Mouse (Mus musculus): ENCODE results near the gene Cc2d2a. TPM values are rescaled to one million over a fixed set of nuclear protein-coding genes. Genes with fewer than 3 reads are reported as not detected.

Cc2d2a gene
- polyA plus RNA-seq, 1 experiment from 2014 or later: 9.4 TPM

GRCm38 (mm10) chr5:43770618-43771354, 108.6 kb downstream of the Cc2d2a start:
- no peak for ATAC-seq (ENCODE audit: insufficient read depth, low FRiP score)
- WGBS: 81% methylated on average over 3 of the region's 3 CpGs
- Histone ChIP-seq H3K27me3 (ENCODE audit: control insufficient read depth, insufficient read depth, low read length) (no peaks in the 10 kb centered on the region), H3K4me1 (ENCODE audit: control insufficient read depth, insufficient read depth, low read length) (no peaks in the 10 kb centered on the region), H3K36me3 (ENCODE audit: control insufficient read depth, insufficient read depth, low read length) (peaks cover 2% of the 10 kb centered on the region; the same call in 1 of the 2 replicates), H3K4me2 (ENCODE audit: low read depth, low read length) (no peak overlapping the region), H3K9ac (ENCODE audit: low read length) (no peak overlapping the region), H3K4me3 (replicated peaks; ENCODE audit: low read length) (no peak overlapping the region), H3K27ac (ENCODE audit: low read length) (no peak overlapping the region), H3K9me3 (replicated peaks; ENCODE audit: control insufficient read depth, low read length) (no peaks in the 10 kb centered on the region)

- peaks cover 2% of the 10 kb centered on the region; the same call in 1 of the 2 replicates for H3K36me3 ChIP-seq (ENCODE audit: control insufficient read depth, insufficient read depth, low read length)
- ATAC-seq (ENCODE audit: insufficient read depth, low FRiP score): no peak
Measured at GRCm38 (mm10) chr5:43771555-43771954, 109.4 kb downstream of the Cc2d2a start.

GRCm38 (mm10) chr5:43776407-43776806, 114.3 kb downstream of the Cc2d2a start:
- Histone ChIP-seq H3K27ac (ENCODE audit: low read length) (no peak overlapping the region), H3K27me3 (ENCODE audit: control insufficient read depth, insufficient read depth, low read length) (no peaks in the 10 kb centered on the region), H3K4me1 (ENCODE audit: control insufficient read depth, insufficient read depth, low read length) (no peaks in the 10 kb centered on the region; the same call in 1 of the 2 replicates), H3K4me2 (ENCODE audit: low read depth, low read length) (no peak overlapping the region), H3K36me3 (ENCODE audit: control insufficient read depth, insufficient read depth, low read length) (no peaks in the 10 kb centered on the region), H3K9me3 (replicated peaks; ENCODE audit: control insufficient read depth, low read length) (no peaks in the 10 kb centered on the region), H3K9ac (ENCODE audit: low read length) (no peak overlapping the region), H3K4me3 (replicated peaks; ENCODE audit: low read length) (no peak overlapping the region)
- no peak for ATAC-seq (ENCODE audit: insufficient read depth, low FRiP score)

More at GRCm38 (mm10) chr5:43771555-43771954, 109.4 kb downstream of the Cc2d2a start:
- no peak overlapping the region for H3K9ac ChIP-seq (ENCODE audit: low read length)
- WGBS: 82% methylated on average over 3 of the region's 3 CpGs
- no peak overlapping the region for H3K4me2 ChIP-seq (ENCODE audit: low read depth, low read length)
- no peak overlapping the region for H3K27ac ChIP-seq (ENCODE audit: low read length)
- H3K4me1 ChIP-seq (ENCODE audit: control insufficient read depth, insufficient read depth, low read length): no peaks in the 10 kb centered on the region
- no peaks in the 10 kb centered on the region for H3K27me3 ChIP-seq (ENCODE audit: control insufficient read depth, insufficient read depth, low read length)
- H3K9me3 ChIP-seq (replicated peaks; ENCODE audit: control insufficient read depth, low read length): no peaks in the 10 kb centered on the region
- no peak overlapping the region for H3K4me3 ChIP-seq (replicated peaks; ENCODE audit: low read length)

- Histone ChIP-seq H3K4me3 (replicated peaks; ENCODE audit: low read length) (no peak overlapping the region), H3K9me3 (replicated peaks; ENCODE audit: control insufficient read depth, low read length) (no peaks in the 10 kb centered on the region), H3K27ac (ENCODE audit: low read length) (no peak overlapping the region), H3K4me2 (ENCODE audit: low read depth, low read length) (no peak overlapping the region), H3K4me1 (ENCODE audit: control insufficient read depth, insufficient read depth, low read length) (no peaks in the 10 kb centered on the region; the same call in 1 of the 2 replicates), H3K9ac (ENCODE audit: low read length) (no peak overlapping the region), H3K36me3 (ENCODE audit: control insufficient read depth, insufficient read depth, low read length) (no peaks in the 10 kb centered on the region), H3K27me3 (ENCODE audit: control insufficient read depth, insufficient read depth, low read length) (no peaks in the 10 kb centered on the region)
- no peak for ATAC-seq (ENCODE audit: insufficient read depth, low FRiP score)
- WGBS: 40% methylated on average over 1 of the region's 1 CpGs
Measured at GRCm38 (mm10) chr5:43776993-43777392, 114.8 kb downstream of the Cc2d2a start.

GRCm38 (mm10) chr5:43778583-43778982, 116.4 kb downstream of the Cc2d2a start:
- no peaks in the 10 kb centered on the region for H3K9me3 ChIP-seq (replicated peaks; ENCODE audit: control insufficient read depth, low read length)
- H3K4me2 ChIP-seq (ENCODE audit: low read depth, low read length): no peak overlapping the region
- no peak overlapping the region for H3K4me3 ChIP-seq (replicated peaks; ENCODE audit: low read length)
- no peak overlapping the region for H3K9ac ChIP-seq (ENCODE audit: low read length)
- no peaks in the 10 kb centered on the region for H3K36me3 ChIP-seq (ENCODE audit: control insufficient read depth, insufficient read depth, low read length)
- no peak overlapping the region for H3K27ac ChIP-seq (ENCODE audit: low read length)
- WGBS: 81% methylated on average over 3 of the region's 3 CpGs
- H3K27me3 ChIP-seq (ENCODE audit: control insufficient read depth, insufficient read depth, low read length): no peaks in the 10 kb centered on the region
- H3K4me1 ChIP-seq (ENCODE audit: control insufficient read depth, insufficient read depth, low read length): peaks cover 5% of the 10 kb centered on the region
- ATAC-seq (ENCODE audit: insufficient read depth, low FRiP score): no peak

GRCm38 (mm10) chr5:43781423-43781976, 119.4 kb downstream of the Cc2d2a start:
- peak overlapping the region; percentile 91 for H3K27ac ChIP-seq (ENCODE audit: low read length)
- H3K36me3 ChIP-seq (ENCODE audit: control insufficient read depth, insufficient read depth, low read length): no peaks in the 10 kb centered on the region
- peak overlapping the region; percentile 65 for H3K4me2 ChIP-seq (ENCODE audit: low read depth, low read length)
- H3K4me3 ChIP-seq (replicated peaks; ENCODE audit: low read length): peak overlapping the region; percentile 98
- WGBS: under 1% methylated on average over 61 of the region's 61 CpGs
- H3K4me1 ChIP-seq (ENCODE audit: control insufficient read depth, insufficient read depth, low read length): peaks cover 5% of the 10 kb centered on the region
- H3K27me3 ChIP-seq (ENCODE audit: control insufficient read depth, insufficient read depth, low read length): no peaks in the 10 kb centered on the region
- peak; percentile 70 for ATAC-seq (ENCODE audit: insufficient read depth, low FRiP score)
- H3K9ac ChIP-seq (ENCODE audit: low read length): peak overlapping the region; percentile 98
- H3K9me3 ChIP-seq (replicated peaks; ENCODE audit: control insufficient read depth, low read length): no peaks in the 10 kb centered on the region

GRCm38 (mm10) chr5:43781977-43782930, 120.1 kb downstream of the Cc2d2a start:
- Histone ChIP-seq H3K27ac (ENCODE audit: low read length) (peak overlapping the region; percentile 91), H3K4me3 (replicated peaks; ENCODE audit: low read length) (peak overlapping the region; percentile 98), H3K4me1 (ENCODE audit: control insufficient read depth, insufficient read depth, low read length) (peaks cover 5% of the 10 kb centered on the region), H3K9ac (ENCODE audit: low read length) (peak overlapping the region; percentile 98), H3K36me3 (ENCODE audit: control insufficient read depth, insufficient read depth, low read length) (no peaks in the 10 kb centered on the region), H3K4me2 (ENCODE audit: low read depth, low read length) (peak overlapping the region; percentile 75), H3K9me3 (replicated peaks; ENCODE audit: control insufficient read depth, low read length) (no peaks in the 10 kb centered on the region), H3K27me3 (ENCODE audit: control insufficient read depth, insufficient read depth, low read length) (no peaks in the 10 kb centered on the region)
- 3% methylated on average over 82 of the region's 82 CpGs for WGBS
- peak; percentile 92 for ATAC-seq (ENCODE audit: insufficient read depth, low FRiP score)

GRCm38 (mm10) chr5:43783996-43784395, 121.8 kb downstream of the Cc2d2a start:
- Histone ChIP-seq H3K4me3 (replicated peaks; ENCODE audit: low read length) (no peak overlapping the region), H3K4me2 (ENCODE audit: low read depth, low read length) (no peak overlapping the region), H3K9me3 (replicated peaks; ENCODE audit: control insufficient read depth, low read length) (no peaks in the 10 kb centered on the region), H3K4me1 (ENCODE audit: control insufficient read depth, insufficient read depth, low read length) (peaks cover 5% of the 10 kb centered on the region; the same call in 1 of the 2 replicates), H3K27ac (ENCODE audit: low read length) (no peak overlapping the region), H3K36me3 (ENCODE audit: control insufficient read depth, insufficient read depth, low read length) (no peaks in the 10 kb centered on the region), H3K9ac (ENCODE audit: low read length) (no peak overlapping the region), H3K27me3 (ENCODE audit: control insufficient read depth, insufficient read depth, low read length) (no peaks in the 10 kb centered on the region)
- 70% methylated on average over 2 of the region's 2 CpGs for WGBS
- no peak for ATAC-seq (ENCODE audit: insufficient read depth, low FRiP score)

All from stomach, embryonic 16.5 days (tissue).